Mouse (Mus musculus): ENCODE data around the gene Anks1b.

The Anks1b gene

GRCm38 (mm10) chr10:90953103-90953709, 1079.9 kb downstream of the Anks1b start:
- in situ Hi-C loops (cut with MboI): no loop called here

GRCm38 (mm10) chr10:90953821-90954220, 1080.5 kb downstream of the Anks1b start:
- in situ Hi-C loops (cut with MboI): no loop called here

- in situ Hi-C loops (cut with MboI): no loop called here
These were observed 1087.1 kb downstream of the Anks1b start for GRCm38 (mm10) chr10:90960374-90960773.

- in situ Hi-C loops (cut with MboI): no loop called here
These were observed 1091.2 kb downstream of the Anks1b start for GRCm38 (mm10) chr10:90964511-90964910.

GRCm38 (mm10) chr10:90965671-90966315, 1092.5 kb downstream of the Anks1b start:
- in situ Hi-C loops (cut with MboI): no loop called here

- in situ Hi-C loops (cut with MboI): no loop called here
These were observed 1093.5 kb downstream of the Anks1b start for GRCm38 (mm10) chr10:90966821-90967220.

- in situ Hi-C loops (cut with MboI): no loop called here
These were observed 1094.9 kb downstream of the Anks1b start for GRCm38 (mm10) chr10:90968247-90968646.

- in situ Hi-C loops (cut with MboI): no loop called here
These were observed 1096.3 kb downstream of the Anks1b start for GRCm38 (mm10) chr10:90969355-90970174.

- in situ Hi-C loops (cut with MboI): no loop called here
These were observed 1097.3 kb downstream of the Anks1b start for GRCm38 (mm10) chr10:90970560-90970959.

- in situ Hi-C loops (cut with MboI): no loop called here
These were observed 1100.8 kb downstream of the Anks1b start for GRCm38 (mm10) chr10:90974084-90974483.

GRCm38 (mm10) chr10:90974491-90974890, 1101.2 kb downstream of the Anks1b start:
- in situ Hi-C loops (cut with MboI): no loop called here

- in situ Hi-C loops (cut with MboI): no loop called here
These were observed 1108.5 kb downstream of the Anks1b start for GRCm38 (mm10) chr10:90981811-90982210.

GRCm38 (mm10) chr10:90983046-90983445, 1109.7 kb downstream of the Anks1b start:
- in situ Hi-C loops (cut with MboI): no loop called here

GRCm38 (mm10) chr10:90990340-90990739, 1117.0 kb downstream of the Anks1b start:
- in situ Hi-C loops (cut with MboI): no loop called here

- in situ Hi-C loops (cut with MboI): no loop called here
These were observed 1118.9 kb downstream of the Anks1b start for GRCm38 (mm10) chr10:90992237-90992636.

- in situ Hi-C loops (cut with MboI): no loop called here
These were observed 1120.6 kb downstream of the Anks1b start for GRCm38 (mm10) chr10:90993869-90994268.

GRCm38 (mm10) chr10:90999899-91000298, 1126.6 kb downstream of the Anks1b start:
- in situ Hi-C loops (cut with MboI): no loop called here

GRCm38 (mm10) chr10:91001421-91001820, 1128.1 kb downstream of the Anks1b start:
- in situ Hi-C loops (cut with MboI): no loop called here

GRCm38 (mm10) chr10:91005858-91006538, 1132.7 kb downstream of the Anks1b start:
- in situ Hi-C loops (cut with MboI): no loop called here

All from mature B cell (primary cell).